Comparison of ENCODE assay signal across 13 mouse cellular contexts in genomic region chr5:114373581-114373980, GRCm38 (mm10). TPM values are rescaled to one million over a fixed set of nuclear protein-coding genes. Genes with fewer than 3 reads are reported as not detected.
DNase-seq lines count a peak whose midpoint lies in the region; ATAC-seq and TF ChIP-seq lines count a peak whose summit lies in the region.
"Had no signal": no experiment of that assay in that cellular context is flagged by ENCODE, and none has a peak within 500 bp of the region (broad histone marks: within the 10 kb centered on the region; RNA-seq: fewer than 3 reads in every experiment).

No protein-coding gene starts in this region.

- peaks cover 40% of the 10 kb centered on the region for H3K4me1 ChIP-seq in forebrain, embryonic 13.5 days
- H3K4me1 ChIP-seq in forebrain, embryonic 14.5 days (ENCODE audit: control insufficient read depth, insufficient read depth, low read length), result peaks cover 1% of the 10 kb centered on the region; the same call in 1 of the 2 replicates
- peaks cover 16% of the 10 kb centered on the region for H3K4me1 ChIP-seq in kidney, adult 2 months (ENCODE audit: control insufficient read depth, insufficient read depth, low read length)
- peaks cover 87% of the 10 kb centered on the region for H3K4me1 ChIP-seq in neural tube, embryonic 13.5 days (replicated peaks)

- no peaks in the 10 kb centered on the region for H3K9me3 ChIP-seq in forebrain, embryonic 13.5 days (replicated peaks)
- no peaks in the 10 kb centered on the region for H3K9me3 ChIP-seq in forebrain, embryonic 14.5 days (replicated peaks; ENCODE audit: control insufficient read depth, low read length)
- no peaks in the 10 kb centered on the region for H3K9me3 ChIP-seq in neural tube, embryonic 13.5 days
- H3K9me3 ChIP-seq: G1E; liver, embryonic 15.5 days; neural tube, embryonic 15.5 days had no signal

- 0 out of 2 replicates have a peak overlapping the region, but pooled peaks have one; percentile 8 for H3K27ac ChIP-seq in forebrain, embryonic 13.5 days
- H3K27ac ChIP-seq in forebrain, embryonic 14.5 days (ENCODE audit: low read depth, low read length), result no peak overlapping the region
- H3K27ac ChIP-seq in kidney, adult 2 months (ENCODE audit: insufficient read depth, low read depth, low read length), result peak overlapping the region; percentile 42
- H3K27ac ChIP-seq in neural tube, embryonic 13.5 days (replicated peaks), result 0 out of 2 replicates have a peak overlapping the region, but pooled peaks have one; percentile 28
- H3K27ac ChIP-seq: neural tube, embryonic 15.5 days had no signal

- H3K4me3 ChIP-seq in forebrain, embryonic 13.5 days, result no peak overlapping the region
- H3K4me3 ChIP-seq in forebrain, embryonic 14.5 days (ENCODE audit: low read depth, low read length), result no peak overlapping the region
- no peak overlapping the region for H3K4me3 ChIP-seq in kidney, adult 2 months (ENCODE audit: insufficient read depth, low read depth, low read length)
- no peak overlapping the region for H3K4me3 ChIP-seq in neural tube, embryonic 13.5 days
- H3K4me3 ChIP-seq: liver, embryonic 15.5 days; neural tube, embryonic 15.5 days had no signal

- WGBS in forebrain, embryonic 13.5 days, result 93% methylated on average over 9 of the region's 9 CpGs
- WGBS in forebrain, embryonic 14.5 days, result 89% methylated on average over 9 of the region's 9 CpGs
- WGBS in kidney, adult 2 months, result 79% methylated on average over 9 of the region's 9 CpGs
- 90% methylated on average over 9 of the region's 9 CpGs for WGBS in neural tube, embryonic 13.5 days

- ATAC-seq in forebrain, embryonic 13.5 days, result no peak
- no peak for ATAC-seq in forebrain, embryonic 14.5 days
- no peak for ATAC-seq in neural tube, embryonic 13.5 days (ENCODE audit: low read depth)

- no peak overlapping the region for H3K4me2 ChIP-seq in forebrain, embryonic 13.5 days
- no peak overlapping the region for H3K4me2 ChIP-seq in forebrain, embryonic 14.5 days (ENCODE audit: low read length)
- H3K4me2 ChIP-seq in neural tube, embryonic 13.5 days, result no peak overlapping the region
- H3K4me2 ChIP-seq: neural tube, embryonic 15.5 days had no signal

- DNase-seq in forebrain, embryonic 14.5 days (ENCODE audit: low spot score), result no peak
- no peak for DNase-seq in kidney, adult 2 months
- no peak for DNase-seq in kidney, postnatal 36 days
- DNase-seq in neural tube, embryonic 10.5 days (ENCODE audit: extremely low spot score, low spot score), result no peak
- DNase-seq in ovary, postnatal 36 days (ENCODE audit: low spot score), result no peak
- no peak for DNase-seq in adrenal gland, adult 2 months
- DNase-seq: midbrain, embryonic 14.5 days; thymus, adult 2 months had no signal

- H3K9ac ChIP-seq in forebrain, embryonic 13.5 days, result 0 out of 2 replicates have a peak overlapping the region, but pooled peaks have one; percentile 16
- H3K9ac ChIP-seq in forebrain, embryonic 14.5 days (ENCODE audit: low read length), result no peak overlapping the region
- H3K9ac ChIP-seq in neural tube, embryonic 13.5 days, result no peak overlapping the region
- H3K9ac ChIP-seq: liver, embryonic 15.5 days; neural tube, embryonic 15.5 days had no signal

- TF ChIP-seq POLR2A in kidney, adult 2 months (IDR thresholded peaks at IDR 0.05; ENCODE audit: low read depth, low read length), result no peak

- TF ChIP-seq CTCF in kidney, adult 2 months (conservative IDR thresholded peaks at IDR 0.05; ENCODE audit: insufficient read depth, insufficient read length, low read depth, low read length), result no peak

- H3K36me3 ChIP-seq in forebrain, embryonic 13.5 days (ENCODE audit: poor library complexity, severe bottlenecking), result peaks cover 76% of the 10 kb centered on the region
- peaks cover 69% of the 10 kb centered on the region for H3K36me3 ChIP-seq in forebrain, embryonic 14.5 days (ENCODE audit: control insufficient read depth, insufficient read depth, low read length)
- H3K36me3 ChIP-seq in kidney, adult 2 months (ENCODE audit: control insufficient read depth, insufficient read depth, low read length), result no peaks in the 10 kb centered on the region
- peaks cover 74% of the 10 kb centered on the region for H3K36me3 ChIP-seq in neural tube, embryonic 13.5 days

- no peaks in the 10 kb centered on the region for H3K27me3 ChIP-seq in forebrain, embryonic 13.5 days
- H3K27me3 ChIP-seq in forebrain, embryonic 14.5 days (replicated peaks; ENCODE audit: control insufficient read depth, insufficient read depth, low read length), result no peaks in the 10 kb centered on the region
- no peaks in the 10 kb centered on the region for H3K27me3 ChIP-seq in kidney, adult 2 months (replicated peaks; ENCODE audit: control insufficient read depth, insufficient read depth, low read length)
- no peaks in the 10 kb centered on the region for H3K27me3 ChIP-seq in neural tube, embryonic 13.5 days
- H3K27me3 ChIP-seq: liver, embryonic 15.5 days; neural tube, embryonic 15.5 days had no signal

RNA-seq across cellular contexts. Expression of gene Kctd10, which starts 6.7 kb away (rescaled TPM):
- polyA plus RNA-seq in forebrain, embryonic 13.5 days (2015; fragmentation: Nextera tagmentation; extraction: Ambion mirVana), result 81.3 and 89.7 TPM in 2 replicates
- 87.6 and 88.4 TPM in 2 replicates for polyA plus RNA-seq in forebrain, embryonic 14.5 days (2014; fragmentation: Nextera tagmentation; extraction: Ambion mirVana)
- polyA plus RNA-seq in kidney, adult 2 months (2012; rRNA removed), result 63.5 and 63.8 TPM in 2 replicates
- polyA plus RNA-seq in neural tube, embryonic 13.5 days (2015; fragmentation: Nextera tagmentation; extraction: Ambion mirVana), result 73.0 and 82.3 TPM in 2 replicates
- total RNA-seq in adrenal gland, adult 2 months (2021), result 10 to 100 TPM; 67.0 to 76.7 TPM
- polyA plus RNA-seq in adrenal gland, adult 2 months (2012; rRNA removed), result 68.9 and 71.4 TPM in 2 replicates

RNA-seq across cellular contexts. Expression of gene Ube3b, which starts 6.8 kb away (rescaled TPM):
- 34.0 and 41.7 TPM in 2 replicates for polyA plus RNA-seq in forebrain, embryonic 13.5 days (2015; fragmentation: Nextera tagmentation; extraction: Ambion mirVana)
- 35.9 and 43.1 TPM in 2 replicates for polyA plus RNA-seq in forebrain, embryonic 14.5 days (2014; fragmentation: Nextera tagmentation; extraction: Ambion mirVana)
- 70.9 and 81.9 TPM in 2 replicates for polyA plus RNA-seq in kidney, adult 2 months (2012; rRNA removed)
- polyA plus RNA-seq in neural tube, embryonic 13.5 days (2015; fragmentation: Nextera tagmentation; extraction: Ambion mirVana), result 40.3 and 42.5 TPM in 2 replicates
- 10 to 100 TPM; 74.6 to 75.4 TPM for total RNA-seq in adrenal gland, adult 2 months (2021)
- polyA plus RNA-seq in adrenal gland, adult 2 months (2012; rRNA removed), result 122 and 137 TPM in 2 replicates
